Mouse (Mus musculus) spleen, adult 18-20 months (tissue): ENCODE data around the gene Ptpn14.

ENCODE experiments used
- DNase-seq, 2 experiments: peaks; one replicate each; pipeline ENCODE4 v3.0.0; 2022; ENCODE audit warnings: mixed read lengths in 2 of 2

Ptpn14 gene

DNA sequence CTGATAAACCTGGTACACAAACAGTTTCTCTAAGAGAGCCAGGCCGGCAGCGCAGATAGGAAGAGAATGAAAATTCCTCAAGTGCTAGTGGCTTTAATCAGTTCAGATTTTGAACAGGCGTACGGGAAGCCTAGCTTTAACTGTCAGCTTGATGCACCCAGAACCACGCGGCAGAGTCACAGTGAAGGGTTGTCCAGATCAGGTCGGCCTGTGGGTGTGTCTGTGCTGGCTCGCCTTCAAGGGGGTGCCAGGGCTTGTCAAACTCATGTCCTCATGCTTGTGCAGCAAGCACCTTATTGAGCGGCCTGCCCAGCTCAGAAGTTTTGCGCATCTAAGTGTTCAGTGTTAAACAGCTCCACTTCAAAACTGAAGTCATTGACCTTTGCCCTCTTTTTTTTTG is 44.6 kb downstream of the Ptpn14 start:
- no peak for DNase-seq

DNA sequence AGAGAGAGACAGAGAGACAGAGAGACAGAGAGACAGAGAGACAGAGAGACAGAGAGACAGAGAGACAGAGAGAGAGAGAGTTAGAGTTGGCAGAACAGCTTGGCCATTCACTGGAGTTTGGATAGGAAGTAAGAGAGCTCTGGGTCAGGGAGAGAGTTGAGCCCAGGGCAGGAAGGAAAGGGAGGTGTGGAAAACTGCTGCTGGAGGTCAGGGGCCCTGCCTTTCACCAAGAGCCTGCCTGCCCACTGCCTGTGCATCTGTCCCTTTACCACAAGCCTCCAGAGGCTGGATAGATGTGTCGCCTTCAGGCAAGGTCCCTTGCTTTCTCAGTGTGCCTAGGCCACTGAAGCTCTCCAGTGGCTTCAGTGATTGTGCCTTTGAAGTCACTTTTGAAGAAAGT is 46.7 kb downstream of the Ptpn14 start:
- DNase-seq = no peak

DNA sequence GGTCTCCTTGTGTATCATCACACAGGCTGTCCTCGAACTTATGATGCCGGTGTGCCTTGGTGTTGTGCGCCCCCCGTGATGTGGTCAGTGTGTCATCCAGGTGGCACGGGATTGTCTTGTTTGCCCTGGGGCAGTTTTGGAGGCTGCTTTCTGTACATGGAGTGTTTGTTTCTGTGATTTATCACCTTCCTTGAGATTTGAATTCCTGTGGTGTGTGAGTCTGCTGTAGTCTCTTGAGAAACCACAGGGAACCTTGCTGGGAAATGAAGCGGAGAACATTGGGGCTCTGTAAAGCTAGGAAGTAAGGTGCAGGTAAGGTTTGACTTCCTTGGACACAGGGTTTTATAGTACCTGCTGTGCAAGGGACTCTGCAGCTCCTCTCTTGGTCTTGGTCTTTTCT is 49.1 kb downstream of the Ptpn14 start:
- no peak for DNase-seq

- no peak for DNase-seq
Measured at GRCm38 (mm10) chr1:189778343-189778742, 50.3 kb downstream of the Ptpn14 start.

- DNase-seq = no peak
Measured at GRCm38 (mm10) chr1:189779226-189779625, 51.2 kb downstream of the Ptpn14 start.

- no peak for DNase-seq
Measured at GRCm38 (mm10) chr1:189781721-189782345, 53.8 kb downstream of the Ptpn14 start.

DNA sequence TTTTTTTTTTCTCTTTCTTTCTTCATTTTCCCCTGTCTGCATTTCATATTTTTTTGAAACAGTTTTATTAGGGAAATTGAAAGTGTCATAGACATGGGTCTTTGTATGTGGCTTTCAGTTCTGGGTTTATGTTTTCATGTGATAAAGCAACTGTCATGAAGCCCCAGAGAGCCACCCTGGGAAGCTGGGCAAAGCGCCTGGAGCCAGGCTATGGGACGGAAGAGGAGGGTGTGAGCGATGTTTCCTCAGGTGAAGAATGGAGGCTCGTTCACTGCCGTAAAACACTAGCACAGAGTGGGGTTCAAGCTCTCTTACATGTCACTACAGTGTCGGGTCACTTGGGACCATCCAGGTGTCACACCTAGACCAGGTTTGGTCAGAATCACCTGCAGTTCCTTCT is 54.6 kb downstream of the Ptpn14 start:
- no peak for DNase-seq

GRCm38 (mm10) chr1:189784503-189784902 is 56.4 kb downstream of the Ptpn14 start:
- no peak for DNase-seq

DNA sequence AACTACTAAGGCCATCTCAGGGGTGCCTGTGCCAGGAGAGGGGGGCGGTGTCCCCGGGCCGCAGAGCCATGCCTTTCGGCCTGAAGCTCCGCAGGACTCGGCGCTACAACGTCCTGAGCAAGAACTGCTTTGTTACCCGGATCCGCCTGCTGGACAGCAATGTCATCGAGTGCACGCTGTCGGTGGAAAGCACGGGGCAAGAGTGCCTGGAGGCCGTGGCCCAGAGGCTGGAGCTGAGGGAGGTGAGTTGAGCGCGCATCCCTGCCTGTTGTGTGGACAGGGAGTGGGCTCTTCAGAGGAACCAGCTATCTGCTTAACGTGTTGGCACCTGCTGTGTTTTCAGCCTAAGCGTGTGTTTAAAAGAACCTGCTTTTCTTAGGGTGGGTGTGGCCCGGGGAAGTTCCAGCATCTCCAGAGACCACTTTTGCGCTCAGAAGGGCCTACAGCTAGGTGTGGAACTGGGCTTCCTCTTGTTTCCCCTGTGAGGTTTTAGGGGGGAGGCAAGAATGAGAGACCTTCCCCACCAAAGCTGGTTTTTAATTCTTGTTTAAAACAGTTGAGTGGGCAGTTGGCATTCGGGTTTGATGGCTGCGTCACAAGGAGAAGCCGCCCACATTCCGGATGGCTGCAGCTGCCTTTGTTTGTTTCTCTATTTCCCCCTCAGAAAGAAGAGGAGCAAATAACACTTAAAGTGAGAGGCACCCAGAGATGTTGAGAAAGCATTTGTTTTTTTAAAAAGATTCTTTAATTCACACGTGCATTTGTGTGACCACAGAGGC is 58.8 kb downstream of the Ptpn14 start:
- DNase-seq = no peak

- no peak for DNase-seq
Measured at GRCm38 (mm10) chr1:189789545-189789944, 61.5 kb downstream of the Ptpn14 start.

DNA sequence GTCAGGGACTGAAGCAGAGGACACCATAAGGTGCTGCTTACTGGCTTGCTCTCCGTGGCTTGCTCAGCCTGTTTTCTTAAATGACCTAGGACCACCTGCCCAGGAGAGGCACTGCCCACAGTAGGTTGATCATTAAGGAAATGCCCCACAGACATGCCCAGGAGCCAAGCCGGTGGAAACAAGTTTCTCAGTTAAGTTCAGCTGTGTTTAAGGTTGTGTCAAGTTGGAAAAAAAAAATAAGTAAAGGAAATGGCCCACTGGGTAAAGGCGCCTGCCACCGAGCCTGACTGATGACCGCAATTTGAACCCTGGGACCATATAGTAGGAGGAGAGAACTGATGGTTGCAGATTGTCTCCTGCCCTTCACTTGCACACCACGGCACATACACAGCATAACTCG is 62.6 kb downstream of the Ptpn14 start:
- DNase-seq = no peak

- DNase-seq = no peak
Measured at GRCm38 (mm10) chr1:189791534-189792217, 63.6 kb downstream of the Ptpn14 start.

- DNase-seq = no peak
Measured at GRCm38 (mm10) chr1:189792560-189793195, 64.6 kb downstream of the Ptpn14 start.

GRCm38 (mm10) chr1:189798949-189799348 is 70.9 kb downstream of the Ptpn14 start:
- DNase-seq = peak; percentile 28 to 55

DNA sequence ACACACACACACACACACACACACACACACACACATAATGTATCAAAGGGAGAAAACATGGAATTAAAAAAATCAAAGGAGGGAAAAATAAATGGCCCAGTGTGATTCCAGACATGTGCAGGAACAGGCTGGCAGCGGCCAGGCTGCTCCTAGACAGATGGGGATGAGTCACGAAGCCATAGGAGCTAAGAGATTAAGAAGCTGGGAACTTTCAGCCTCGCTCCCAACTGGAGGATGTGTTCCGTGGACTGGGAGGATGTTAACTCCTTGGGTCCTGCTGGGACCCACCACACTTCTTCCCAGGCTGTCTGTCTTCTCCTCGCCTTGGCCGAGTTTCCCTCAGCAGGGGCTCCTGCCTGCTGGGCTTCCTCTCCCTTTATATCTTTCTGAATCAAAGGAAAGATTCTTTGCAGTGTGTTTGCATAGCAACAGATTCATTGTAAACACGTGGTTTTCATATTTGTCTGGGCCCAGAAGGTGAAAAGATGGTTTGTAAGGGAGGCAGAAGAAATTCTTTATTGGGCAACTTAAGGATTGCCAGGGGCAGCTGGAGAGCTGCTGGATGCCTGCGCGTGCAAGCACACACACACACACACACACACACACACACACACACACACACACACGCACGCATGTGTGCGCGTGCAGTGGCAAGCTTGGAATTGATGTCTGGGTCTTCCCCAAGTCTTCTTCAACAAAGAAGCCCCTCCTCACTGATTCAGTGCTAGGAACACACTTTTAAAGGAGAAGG is 72.3 kb downstream of the Ptpn14 start:
- DNase-seq = no peak

- DNase-seq = peak; percentile 25 to 58
Measured at GRCm38 (mm10) chr1:189801303-189801702, 73.2 kb downstream of the Ptpn14 start.

- no peak for DNase-seq
Measured at GRCm38 (mm10) chr1:189802575-189802974, 74.5 kb downstream of the Ptpn14 start.

GRCm38 (mm10) chr1:189803742-189804141 is 75.7 kb downstream of the Ptpn14 start:
- no peak for DNase-seq

DNA sequence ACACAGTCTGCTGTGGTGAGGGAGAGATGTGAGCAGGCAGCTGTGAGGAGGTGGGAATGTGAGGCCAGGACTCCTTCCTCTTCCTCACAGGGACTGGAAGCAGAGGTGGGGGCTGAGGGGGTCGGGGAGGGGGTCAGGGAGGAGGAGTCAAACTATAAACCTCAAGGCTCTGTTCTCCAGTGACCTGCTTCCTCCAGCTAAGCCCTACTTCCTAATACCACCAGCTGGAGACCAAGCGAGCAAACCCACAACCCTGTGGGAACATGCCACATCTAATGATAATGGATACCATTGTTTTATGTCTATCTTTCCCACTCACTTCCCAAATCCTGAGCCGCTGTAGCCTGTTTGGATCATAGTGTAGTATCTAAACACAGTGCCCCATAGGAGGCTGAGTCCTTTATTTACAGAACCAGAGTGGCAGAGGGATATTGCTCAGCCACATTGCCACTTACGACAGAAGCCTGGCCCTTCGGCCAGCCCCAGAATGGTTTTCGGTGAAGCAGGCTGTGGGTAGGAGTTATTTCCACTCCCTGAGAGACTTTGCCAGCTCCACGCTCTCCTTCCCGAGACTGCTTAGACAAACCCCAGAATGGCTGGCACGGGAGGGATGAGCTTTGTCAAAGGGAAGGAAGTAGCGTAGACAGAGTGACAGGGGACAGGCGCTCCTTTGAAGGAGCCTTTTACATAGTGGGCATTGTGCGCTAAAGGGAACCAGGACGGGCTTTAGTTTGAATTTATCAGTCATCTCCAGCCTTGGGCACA is 78.6 kb downstream of the Ptpn14 start:
- DNase-seq = no peak

DNA sequence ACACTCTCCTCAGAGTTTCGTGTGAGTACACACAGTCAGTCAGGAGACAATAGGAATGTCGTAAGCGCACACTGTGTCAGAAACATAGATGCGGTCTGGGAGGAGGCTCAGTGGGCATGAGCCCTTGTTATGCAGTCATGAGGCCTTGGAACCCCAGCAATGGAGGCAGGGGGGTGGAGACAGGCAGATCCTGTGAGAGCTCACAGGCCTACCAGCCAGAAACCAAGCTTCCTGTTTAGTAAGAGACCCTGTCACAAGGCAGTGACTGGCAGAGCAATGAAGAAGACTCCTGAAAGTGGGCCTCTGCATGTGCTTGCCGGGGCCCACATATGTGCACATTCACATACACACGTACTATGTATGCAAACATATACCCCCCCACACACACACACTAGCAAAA is 79.9 kb downstream of the Ptpn14 start:
- DNase-seq = no peak

DNA sequence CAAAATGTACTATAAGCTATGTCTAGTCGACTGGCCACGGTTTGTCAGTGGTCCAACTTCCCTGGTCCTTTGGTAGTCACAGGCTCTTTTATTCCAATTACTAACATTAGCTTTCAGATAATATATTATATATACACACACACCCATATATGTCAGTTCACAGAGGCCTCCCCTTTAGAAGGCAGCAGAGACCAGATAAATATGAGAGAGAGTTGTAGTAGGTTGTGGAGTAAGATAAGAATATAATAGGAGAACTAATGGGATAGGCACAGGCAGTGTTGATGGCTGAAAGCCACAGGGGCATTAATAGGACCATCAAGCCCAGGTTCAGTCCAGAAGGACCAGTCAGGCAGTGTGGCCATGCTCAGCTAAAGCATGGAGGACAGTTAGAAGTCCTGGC is 80.4 kb downstream of the Ptpn14 start:
- DNase-seq = no peak

DNA sequence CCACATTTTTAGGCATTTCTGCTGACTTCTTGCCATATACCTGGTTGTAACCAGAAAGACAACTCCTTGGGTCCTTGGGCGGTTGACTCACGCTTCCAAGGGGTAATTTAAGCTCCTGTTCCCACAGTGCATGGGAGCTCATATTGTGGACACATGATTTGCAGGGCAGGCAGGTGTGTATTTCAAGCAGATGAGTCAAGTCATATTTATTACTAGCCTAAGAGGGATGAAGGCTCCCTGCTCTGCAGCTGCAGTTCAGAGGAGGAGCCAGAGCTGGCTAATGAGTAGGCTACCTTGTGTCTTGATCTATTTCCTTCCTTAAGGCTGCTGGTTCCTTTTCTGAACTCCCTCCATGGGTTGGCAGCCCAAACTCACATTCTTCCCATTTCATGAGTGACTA is 83.7 kb downstream of the Ptpn14 start:
- DNase-seq = no peak
